Mouse (Mus musculus): Measurements from ENCODE around the gene Mindy4b-ps.
A peak's percentile ranks its signal among the peaks of the same experiment; 100 is the strongest.

Gene Mindy4b-ps

DNA sequence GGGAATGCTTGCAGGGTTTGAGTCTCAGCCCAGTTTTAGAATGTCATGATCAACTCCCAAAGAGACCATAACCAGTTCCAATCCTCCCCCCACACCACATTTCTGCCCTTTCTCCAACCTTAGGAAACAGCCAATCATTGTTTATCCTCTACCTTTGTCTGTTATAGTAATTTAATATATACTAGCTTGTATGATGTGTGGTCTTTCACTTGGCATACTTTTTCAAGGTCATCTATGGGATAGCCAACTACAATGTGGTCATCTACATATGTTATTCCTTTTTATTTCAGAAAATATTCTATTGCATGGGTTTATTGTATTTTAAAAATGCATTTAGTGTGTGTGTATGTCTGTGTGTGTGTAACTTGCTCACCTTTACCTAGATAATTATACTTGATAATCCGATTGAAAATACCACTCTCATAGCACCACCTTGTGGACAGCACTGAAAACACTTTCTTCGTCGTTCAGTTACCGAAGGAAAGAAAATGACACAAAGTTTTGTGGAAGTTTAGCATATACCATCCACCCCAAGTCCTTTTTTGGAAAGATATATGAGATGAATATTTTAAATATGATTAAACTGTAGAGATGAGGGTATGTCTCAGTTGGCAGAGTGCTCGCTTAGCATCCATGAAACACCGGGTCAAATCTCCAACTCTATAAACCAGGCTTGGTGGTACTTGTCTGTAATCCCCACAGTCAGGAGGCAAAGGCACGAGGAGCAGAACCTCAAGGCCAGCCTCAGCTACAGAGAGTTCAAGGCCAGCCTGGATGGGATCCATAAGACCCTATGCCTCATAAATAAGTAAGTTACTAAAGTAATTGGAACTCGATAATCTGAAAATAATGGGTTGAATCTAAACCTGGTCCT, 37.7 kb downstream of the Mindy4b-ps start:
- peak; percentile 22 for DNase-seq

GRCm38 (mm10) chr3:58783602-58784218, 38.4 kb downstream of the Mindy4b-ps start:
- no peak for DNase-seq

DNA sequence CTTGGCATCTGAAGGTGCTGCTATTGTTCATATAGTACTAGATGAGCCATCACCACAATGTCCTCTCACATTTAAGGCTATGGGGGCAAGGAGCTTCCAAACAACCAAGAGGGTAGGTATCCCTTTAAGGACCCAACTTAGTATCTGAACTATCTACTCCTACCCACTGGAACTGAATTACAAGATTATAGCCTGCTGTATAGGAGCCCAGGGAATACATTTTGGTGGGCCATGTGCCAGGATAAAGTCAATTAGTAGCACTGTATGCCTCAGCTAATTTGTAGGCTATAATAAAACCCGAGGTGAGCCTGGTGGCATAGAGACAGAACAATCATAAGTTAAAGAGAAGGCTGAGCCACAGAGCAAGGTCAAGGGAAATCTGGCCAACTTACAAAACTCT, 65.7 kb downstream of the Mindy4b-ps start:
- no peak for DNase-seq

GRCm38 (mm10) chr3:58755769-58756168, 66.3 kb downstream of the Mindy4b-ps start:
- DNase-seq = no peak

- DNase-seq = no peak
Measured at GRCm38 (mm10) chr3:58754361-58754760, 67.8 kb downstream of the Mindy4b-ps start.

DNA sequence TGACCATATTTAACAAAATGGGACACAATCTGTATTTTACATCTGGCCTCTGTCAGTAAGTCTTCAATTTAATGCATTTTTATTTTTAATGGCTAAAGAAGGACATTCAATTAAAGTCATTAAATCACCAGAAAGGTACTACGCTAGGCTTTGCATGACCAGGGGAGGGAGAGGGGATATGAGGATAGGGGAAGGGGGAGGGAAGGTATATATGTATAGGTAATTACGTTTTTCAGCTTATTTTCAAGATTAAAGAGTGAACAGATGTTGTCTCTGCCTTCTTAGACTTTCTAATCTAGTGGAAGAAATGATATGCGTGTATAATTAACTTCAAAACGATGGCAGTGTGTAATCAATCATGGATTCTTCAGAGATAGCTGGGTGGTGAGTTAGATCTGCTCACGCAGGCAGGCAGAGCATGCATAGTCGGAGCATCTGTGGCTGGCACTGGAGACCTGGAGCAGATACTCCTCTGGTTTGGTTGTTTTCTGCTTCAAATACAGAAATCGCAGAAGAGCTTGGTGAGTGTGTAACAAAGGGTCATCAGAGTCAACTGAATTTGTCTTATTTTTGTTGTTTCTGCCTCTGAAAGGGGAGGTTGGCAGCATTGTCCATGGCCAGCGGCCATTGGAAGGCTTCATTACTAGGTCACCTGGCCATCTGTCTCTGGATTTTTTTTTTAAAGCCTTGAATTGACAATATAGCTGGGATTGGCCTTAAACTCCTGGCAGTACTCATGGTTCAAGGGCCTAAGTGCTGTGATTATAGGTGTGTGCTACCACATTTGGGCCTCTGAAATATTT, 70.1 kb downstream of the Mindy4b-ps start:
- DNase-seq = no peak

- DNase-seq = no peak
Measured at GRCm38 (mm10) chr3:58748724-58749123, 73.4 kb downstream of the Mindy4b-ps start.

- DNase-seq = no peak
Measured at GRCm38 (mm10) chr3:58747924-58748323, 74.2 kb downstream of the Mindy4b-ps start.

DNA sequence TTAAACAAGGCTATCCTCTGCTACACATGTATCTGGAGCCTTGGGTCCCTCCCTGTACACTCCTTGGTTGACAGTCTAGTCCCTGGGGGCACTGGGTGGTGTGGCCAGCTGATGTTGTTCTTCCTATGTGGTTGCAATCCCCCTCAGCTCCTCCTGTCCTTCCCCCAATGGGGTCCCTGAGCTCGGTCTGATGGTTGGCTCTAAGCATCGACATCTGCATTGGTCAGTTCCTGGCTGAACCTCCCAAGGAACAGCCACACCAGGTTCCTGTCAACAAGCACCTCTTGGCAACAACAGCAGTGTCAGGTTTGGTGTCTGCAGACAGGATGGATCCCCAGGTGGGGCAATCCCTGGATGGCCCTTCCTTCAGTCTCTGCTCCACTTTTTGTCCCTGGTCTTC, 82.6 kb downstream of the Mindy4b-ps start:
- DNase-seq = no peak

Measured in kidney, adult 18-20 months (tissue).